In genomic region chr15:93595746-93596145, GRCm38 (mm10) we compare ENCODE assay signal across 9 mouse cellular contexts. TPM values are rescaled to one million over a fixed set of nuclear protein-coding genes. Genes with fewer than 3 reads are reported as not detected.
A peak's percentile ranks its signal among the peaks of the same experiment; 100 is the strongest.
DNase-seq lines count a peak whose midpoint lies in the region; ATAC-seq and TF ChIP-seq lines count a peak whose summit lies in the region.
"Had no signal": no experiment of that assay in that cellular context is flagged by ENCODE, and none has a peak within 500 bp of the region (broad histone marks: within the 10 kb centered on the region; RNA-seq: fewer than 3 reads in every experiment).

TSS of gene Prickle1 (minus strand) at chr15:93595891.

- peak within 1 kb of the TSS; percentile 90 for H3K4me2 ChIP-seq in forebrain, postnatal 0 days (ENCODE audit: low read depth)
- peak within 1 kb of the TSS; percentile 90 for H3K4me2 ChIP-seq in lung, embryonic 14.5 days

- H3K9ac ChIP-seq in ES-E14 (ENCODE audit: insufficient read depth, low read depth, low read length, poor library complexity, severe bottlenecking), result peak within 1 kb of the TSS; percentile 71
- H3K9ac ChIP-seq in forebrain, postnatal 0 days, result peak within 1 kb of the TSS; percentile 82
- peak within 1 kb of the TSS; percentile 93 for H3K9ac ChIP-seq in lung, embryonic 14.5 days

- H3K4me1 ChIP-seq in ES-E14 (ENCODE audit: control insufficient read depth in 2 of 2, insufficient read depth in 2 of 2, low read length in 2 of 2, poor library complexity in 1 of 2), result no peaks in the 10 kb centered on the region
- peaks cover 8% of the 10 kb centered on the region; the same call in 1 of the 2 replicates for H3K4me1 ChIP-seq in forebrain, postnatal 0 days (ENCODE audit: insufficient read depth)
- peaks cover 20% of the 10 kb centered on the region for H3K4me1 ChIP-seq in lung, embryonic 14.5 days (ENCODE audit: insufficient read depth)
- peaks cover 19% of the 10 kb centered on the region for H3K4me1 ChIP-seq in thymus, adult 2 months (replicated peaks; ENCODE audit: control insufficient read depth, insufficient read depth, low read length)

- intact Hi-C loops in heart, postnatal 36 days (cut with DNase I), result loop anchor here (2.0 to 10.0 kb wide), 4 partner anchors 103 to 919 kb away; no protein-coding TSS in a partner anchor

- WGBS in forebrain, postnatal 0 days, result 5% methylated on average over 55 of the region's 60 CpGs
- WGBS in lung, embryonic 14.5 days, result under 1% methylated on average over 59 of the region's 60 CpGs
- WGBS in thymus, adult 2 months, result under 1% methylated on average over 60 of the region's 60 CpGs

- DNase-seq in ES-E14 (ENCODE audit: low read depth, low spot score), result peak; percentile 51
- DNase-seq in cerebellum, adult 18-20 months, result peak; percentile 83 to 91
- DNase-seq in forebrain, postnatal 0 days, result peak; percentile 90
- peak; percentile 88 to 90 for DNase-seq in heart, postnatal 36 days
- DNase-seq in layer of hippocampus, adult 2 months (ENCODE audit: low spot score in 2 of 2), result peak; percentile 83 to 89
- peak; percentile 94 for DNase-seq in lung, embryonic 14.5 days
- peak; percentile 69 for DNase-seq in ovary, postnatal 10 days (ENCODE audit: low spot score)
- peak; percentile 86 for DNase-seq in thymus, adult 2 months

- peaks cover 4% of the 10 kb centered on the region; the same call in 1 of the 2 replicates for H3K27me3 ChIP-seq in forebrain, postnatal 0 days (ENCODE audit: insufficient read depth, low read length)
- no peaks in the 10 kb centered on the region for H3K27me3 ChIP-seq in lung, embryonic 14.5 days (ENCODE audit: insufficient read depth, low read length)
- no peaks in the 10 kb centered on the region for H3K27me3 ChIP-seq in thymus, adult 2 months (ENCODE audit: control insufficient read depth, insufficient read depth, low read length)

- H3K4me3 ChIP-seq in ES-E14 (ENCODE audit: insufficient read depth in 1 of 2, low read depth in 1 of 2, low read length in 2 of 2, poor library complexity in 1 of 2, severe bottlenecking in 1 of 2), result peak within 1 kb of the TSS; percentile 75 to 90
- H3K4me3 ChIP-seq in forebrain, postnatal 0 days (ENCODE audit: low read depth, low read length), result peak within 1 kb of the TSS; percentile 84
- peak within 1 kb of the TSS; percentile 71 for H3K4me3 ChIP-seq in layer of hippocampus, adult 2 months
- peak within 1 kb of the TSS; percentile 91 for H3K4me3 ChIP-seq in lung, embryonic 14.5 days (ENCODE audit: low read depth, low read length)
- peak within 1 kb of the TSS; percentile 91 for H3K4me3 ChIP-seq in thymus, adult 2 months (ENCODE audit: control insufficient read depth, insufficient read depth, low read length)

- ATAC-seq in forebrain, postnatal 0 days, result peak; percentile 92
- peak; percentile 87 for ATAC-seq in lung, embryonic 14.5 days (ENCODE audit: insufficient read depth)

- H3K36me3 ChIP-seq in ES-E14 (ENCODE audit: control insufficient read depth, insufficient read depth, low read length, poor library complexity, severe bottlenecking), result no peaks in the 10 kb centered on the region
- no peaks in the 10 kb centered on the region for H3K36me3 ChIP-seq in forebrain, postnatal 0 days (ENCODE audit: insufficient read depth)
- no peaks in the 10 kb centered on the region for H3K36me3 ChIP-seq in lung, embryonic 14.5 days (ENCODE audit: insufficient read depth)
- H3K36me3 ChIP-seq in thymus, adult 2 months (ENCODE audit: control insufficient read depth, insufficient read depth, low read length), result no peaks in the 10 kb centered on the region

- no peaks in the 10 kb centered on the region for H3K9me3 ChIP-seq in ES-E14 (ENCODE audit: control insufficient read depth, insufficient read depth, low read depth, low read length)
- H3K9me3 ChIP-seq in forebrain, postnatal 0 days (ENCODE audit: low read length), result no peaks in the 10 kb centered on the region
- H3K9me3 ChIP-seq in lung, embryonic 14.5 days (ENCODE audit: low read depth, low read length), result no peaks in the 10 kb centered on the region

- no peak for TF ChIP-seq CTCF in forebrain, postnatal 0 days (IDR thresholded peaks at IDR 0.05; ENCODE audit: low read depth)
- TF ChIP-seq CTCF in layer of hippocampus, adult 2 months (conservative IDR thresholded peaks at IDR 0.05), result no peak
- no peak for TF ChIP-seq CTCF in lung, embryonic 14.5 days (IDR thresholded peaks at IDR 0.05; ENCODE audit: low read depth)
- no peak for TF ChIP-seq CTCF in thymus, adult 2 months (IDR thresholded peaks at IDR 0.05; ENCODE audit: borderline replicate concordance, control insufficient read depth, extremely low read depth, insufficient read depth, low read length, poor library complexity)

- peak; percentile 75 for TF ChIP-seq POLR2A in thymus, adult 2 months (IDR thresholded peaks at IDR 0.05; ENCODE audit: control insufficient read depth, extremely low read depth, insufficient read depth, low read length, poor library complexity)

- in situ Hi-C loops in ES-E14 (cut with MboI; ENCODE audit: low sequenced_read_pairs in 2 of 2, unreplicated experiment in 2 of 2), result loop anchor here (25.0 kb wide), 1 partner anchor 617 kb away; no protein-coding TSS in a partner anchor

- H3K27ac ChIP-seq in ES-E14 (ENCODE audit: insufficient read depth, low read depth, low read length, poor library complexity, severe bottlenecking), result no peak within 1 kb of the TSS
- H3K27ac ChIP-seq in forebrain, postnatal 0 days (ENCODE audit: low read depth, low read length), result peak within 1 kb of the TSS; percentile 84
- peak within 1 kb of the TSS; percentile 97 for H3K27ac ChIP-seq in layer of hippocampus, adult 2 months
- peak within 1 kb of the TSS; percentile 88 for H3K27ac ChIP-seq in lung, embryonic 14.5 days (ENCODE audit: low read depth)
- no peak within 1 kb of the TSS for H3K27ac ChIP-seq in thymus, adult 2 months (ENCODE audit: control insufficient read depth, insufficient read depth, low read length)
- H3K27ac ChIP-seq: macrophage had no signal

TF ChIP-seq in ES-E14, 5 proteins besides CTCF, POLR2A, EP300 and RAD21:
- no peak for TF ChIP-seq MAFK (IDR thresholded peaks at IDR 0.05; ENCODE audit: insufficient read depth, low read depth, low read length)
- TF ChIP-seq HCFC1 (IDR thresholded peaks at IDR 0.05; ENCODE audit: borderline replicate concordance, insufficient read depth, low read length), result peak; percentile 36; the same call in 1 of the 2 replicates

RNA-seq across cellular contexts. Expression of gene Prickle1, which starts in this region (rescaled TPM):
- total RNA-seq in ES-E14 (2012; rRNA removed), result 3.1 and 7.7 TPM in 2 replicates
- 15.1 and 16.3 TPM in 2 replicates for total RNA-seq in forebrain, postnatal 0 days (2014; rRNA removed)
- 15.4 and 15.6 TPM in 2 replicates for polyA plus RNA-seq in forebrain, postnatal 0 days (2015; fragmentation: Nextera tagmentation; extraction: Ambion mirVana)
- total RNA-seq in heart, postnatal 36 days (2021), result 10 to 100 TPM; 17.2 to 18.7 TPM
- 10 to 100 TPM; 67.4 to 69.2 TPM for total RNA-seq in layer of hippocampus, adult 2 months (2021)
- 22.7 and 26.9 TPM in 2 replicates for polyA plus RNA-seq in lung, embryonic 14.5 days (2014; fragmentation: Nextera tagmentation; extraction: Ambion mirVana)
- polyA plus RNA-seq in thymus, adult 2 months (2012; rRNA removed), result 9.7 and 13.1 TPM in 2 replicates
- polyA plus RNA-seq: macrophage had no signal

Comparison
In these comparisons a context has a peak if more than half of its experiments do, and no peak if none do; other contexts are left out.
1. H3K27ac ChIP-seq: peak in forebrain, postnatal 0 days (single experiment), layer of hippocampus, adult 2 months (single experiment) and lung, embryonic 14.5 days (single experiment); none in ES-E14 (single experiment) and thymus, adult 2 months (single experiment).
2. Peak in every context shown above with its lines, with median percentiles within 50 percentile points of each other: DNase-seq, H3K4me3 ChIP-seq and H3K9ac ChIP-seq.